Mouse (Mus musculus): Measurements from ENCODE around the gene Gpatch1.
A peak's percentile ranks its signal among the peaks of the same experiment; 100 is the strongest.

Gene Gpatch1

GRCm38 (mm10) chr7:35252041-35252558, 66.1 kb downstream of the Gpatch1 start:
- DNase-seq (ENCODE audit: extremely low read depth, insufficient read length, low spot score) = peak; percentile 47

- DNase-seq (ENCODE audit: extremely low read depth, insufficient read length, low spot score) = peak; percentile 30
Measured at GRCm38 (mm10) chr7:35237935-35238334, 80.3 kb downstream of the Gpatch1 start.

DNA sequence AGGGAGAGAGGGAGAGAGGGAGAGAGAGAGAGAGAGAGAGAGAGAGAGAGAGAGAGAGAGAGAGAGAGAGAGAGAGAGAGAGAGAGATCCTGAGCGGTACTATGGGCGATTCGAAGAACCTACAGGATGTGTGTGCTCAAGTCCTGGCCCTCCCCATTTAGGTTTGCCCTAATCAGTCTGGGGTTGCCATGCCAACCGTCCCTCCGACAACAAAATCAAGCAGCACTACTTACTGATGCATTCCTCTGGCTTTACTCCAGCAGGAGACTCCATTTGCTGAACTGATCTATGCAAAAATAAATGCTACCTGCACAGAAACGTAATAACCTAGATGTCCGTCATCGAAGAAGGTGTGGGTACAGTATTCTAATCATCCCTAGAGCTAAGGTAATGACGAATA, 82.9 kb downstream of the Gpatch1 start:
- DNase-seq (ENCODE audit: extremely low read depth, insufficient read length, low spot score) = peak; percentile 43

- DNase-seq (ENCODE audit: extremely low read depth, insufficient read length, low spot score) = peak; percentile 94
Measured at GRCm38 (mm10) chr7:35234361-35235245, 83.6 kb downstream of the Gpatch1 start.

DNA sequence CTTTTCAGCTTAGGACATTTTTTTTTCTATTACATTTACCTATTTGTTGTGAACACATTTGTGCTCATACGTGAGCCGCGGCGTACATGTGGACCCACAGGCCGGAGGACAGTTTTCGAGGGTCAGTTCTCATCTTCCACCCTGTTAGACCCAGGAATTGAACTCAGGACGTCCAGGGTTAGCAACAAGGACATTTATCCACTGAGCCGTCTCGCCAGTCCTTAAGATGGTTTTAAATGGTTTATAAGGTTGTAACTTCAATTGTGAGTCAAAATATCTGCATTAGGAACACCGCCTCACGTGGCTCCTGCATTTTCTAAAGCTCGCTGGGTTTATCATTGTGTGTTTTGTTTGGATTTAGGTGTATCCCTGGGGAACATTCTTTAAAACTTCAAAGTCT, 84.4 kb downstream of the Gpatch1 start:
- DNase-seq (ENCODE audit: extremely low read depth, insufficient read length, low spot score) = peak; percentile 21

DNA sequence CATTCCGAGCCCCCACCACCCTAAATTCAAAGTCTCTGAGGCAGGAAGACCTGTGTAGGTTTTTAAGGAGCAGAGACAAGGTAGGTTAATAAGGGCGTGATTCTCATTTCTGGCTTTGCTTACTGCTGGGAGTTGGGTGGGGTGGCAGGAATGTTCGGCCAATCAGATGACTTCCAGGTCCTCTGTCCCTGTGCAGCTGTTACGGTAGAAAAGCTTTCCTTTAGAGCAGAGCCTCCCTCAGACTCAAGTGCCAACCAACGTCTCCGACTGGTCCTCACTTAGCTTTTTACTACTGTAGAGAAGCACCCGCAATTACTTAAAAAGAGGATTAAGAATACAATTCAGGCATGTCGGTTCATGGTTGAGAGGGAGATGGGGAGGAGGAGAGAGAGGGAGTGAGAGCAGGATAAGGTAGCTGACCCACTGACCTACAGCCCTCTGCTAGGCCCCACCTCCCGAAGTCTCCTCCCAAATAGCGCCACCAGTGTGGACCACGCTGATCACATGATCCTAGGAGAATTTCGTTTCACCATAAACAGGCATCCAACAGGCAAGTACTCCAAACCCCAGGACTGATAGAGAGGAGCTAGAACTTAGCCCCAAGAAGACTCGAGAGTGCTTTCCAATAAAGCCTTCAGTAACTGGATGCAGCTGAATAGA, 85.3 kb downstream of the Gpatch1 start:
- no peak for DNase-seq (ENCODE audit: extremely low read depth, insufficient read length, low spot score)

- DNase-seq (ENCODE audit: extremely low read depth, insufficient read length, low spot score) = no peak
Measured at GRCm38 (mm10) chr7:35230333-35230732, 87.9 kb downstream of the Gpatch1 start.
